Mouse (Mus musculus): ENCODE data around the gene Tmem109. TPM values are rescaled to one million over a fixed set of nuclear protein-coding genes. Genes with fewer than 3 reads are reported as not detected.
A peak's percentile ranks its signal among the peaks of the same experiment; 100 is the strongest.

Gene Tmem109
- polyA plus RNA-seq, 1 experiment from 2014 or later = 145 TPM

DNA sequence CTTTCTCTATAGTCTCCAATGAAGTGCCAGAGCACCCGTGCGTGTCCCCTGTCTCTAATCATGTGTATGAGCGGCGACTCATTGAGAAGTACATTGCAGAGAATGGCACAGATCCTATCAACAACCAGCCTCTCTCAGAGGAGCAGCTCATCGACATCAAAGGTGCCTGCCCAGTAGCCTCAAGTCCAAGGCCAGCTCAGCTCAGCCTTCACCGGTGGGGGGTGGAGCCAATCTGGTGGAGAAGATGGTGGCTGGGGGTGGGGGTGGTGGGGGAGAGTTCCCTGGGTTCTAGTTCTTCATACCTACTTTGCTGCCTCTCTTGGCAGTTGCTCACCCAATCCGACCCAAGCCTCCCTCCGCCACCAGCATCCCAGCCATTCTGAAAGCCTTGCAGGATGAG lies 15.7 kb upstream of the Tmem109 start:
- H3K4me3 ChIP-seq (ENCODE audit: low read length) = no peak overlapping the region
- ATAC-seq (ENCODE audit: low read depth) = no peak
- H3K9me3 ChIP-seq (ENCODE audit: control insufficient read depth, low read length) = no peaks in the 10 kb centered on the region
- H3K27me3 ChIP-seq (ENCODE audit: control insufficient read depth, insufficient read depth, low read depth, low read length) = no peaks in the 10 kb centered on the region
- peaks cover 34% of the 10 kb centered on the region for H3K36me3 ChIP-seq (ENCODE audit: control insufficient read depth, insufficient read depth, low read length)
- 83% methylated on average over 8 of the region's 8 CpGs for whole genome bisulfite sequencing
- no peak overlapping the region for H3K27ac ChIP-seq (ENCODE audit: low read length)
- no peak overlapping the region for H3K4me2 ChIP-seq (ENCODE audit: low read depth, low read length)
- peaks cover 16% of the 10 kb centered on the region for H3K4me1 ChIP-seq (replicated peaks; ENCODE audit: control insufficient read depth, insufficient read depth, low read length)
- no peak overlapping the region for H3K9ac ChIP-seq (ENCODE audit: low read length)

DNA sequence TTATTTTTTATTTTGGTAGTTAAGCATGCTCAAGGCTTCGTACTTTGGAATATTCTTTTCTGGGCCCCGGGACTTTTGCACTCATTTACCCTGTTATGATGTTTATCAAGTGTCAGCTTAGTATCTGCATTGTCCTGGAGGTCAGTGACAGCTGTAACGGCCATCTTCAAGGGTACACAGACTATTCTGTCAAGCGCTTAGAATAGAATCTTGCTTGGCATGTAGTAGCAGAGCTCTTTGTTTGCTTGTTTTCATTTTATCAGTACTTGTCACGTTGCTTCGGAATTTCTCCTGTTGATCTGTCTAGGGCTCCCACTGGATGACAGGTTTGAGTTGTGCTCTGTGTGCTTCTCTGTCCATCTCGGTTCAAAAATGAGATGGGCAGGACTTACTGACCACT lies 15.0 kb upstream of the Tmem109 start:
- H3K36me3 ChIP-seq (ENCODE audit: control insufficient read depth, insufficient read depth, low read length) = peaks cover 28% of the 10 kb centered on the region
- 58% methylated on average over 7 of the region's 7 CpGs for WGBS
- peak overlapping the region; percentile 84 for H3K4me2 ChIP-seq (ENCODE audit: low read depth, low read length)
- H3K4me1 ChIP-seq (replicated peaks; ENCODE audit: control insufficient read depth, insufficient read depth, low read length) = peaks cover 16% of the 10 kb centered on the region
- H3K9ac ChIP-seq (ENCODE audit: low read length) = peak overlapping the region; percentile 29; the same call in 1 of the 2 replicates
- peak overlapping the region; percentile 94 for H3K4me3 ChIP-seq (ENCODE audit: low read length)
- H3K9me3 ChIP-seq (ENCODE audit: control insufficient read depth, low read length) = no peaks in the 10 kb centered on the region
- no peak overlapping the region for H3K27ac ChIP-seq (ENCODE audit: low read length)
- ATAC-seq (ENCODE audit: low read depth) = no peak
- H3K27me3 ChIP-seq (ENCODE audit: control insufficient read depth, insufficient read depth, low read depth, low read length) = no peaks in the 10 kb centered on the region

DNA sequence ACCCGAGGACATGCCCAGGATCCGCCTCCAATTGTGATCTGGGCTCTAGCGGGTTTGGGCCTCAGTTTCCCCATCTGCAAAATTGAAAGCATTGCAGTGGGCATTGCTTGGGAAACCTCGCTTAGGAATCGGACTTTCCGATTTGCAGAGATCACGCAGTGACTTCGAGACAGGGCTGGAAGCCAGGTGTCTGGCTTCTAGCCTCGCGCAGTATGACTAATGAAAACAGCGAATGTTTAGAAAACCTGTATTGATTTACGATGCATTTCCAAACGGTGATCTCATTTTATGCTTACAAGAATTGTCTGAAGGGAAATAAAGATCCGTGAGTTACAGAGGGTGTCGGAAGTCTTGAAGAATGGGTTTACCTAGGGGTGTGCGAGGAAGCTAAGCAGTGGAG lies 13.9 kb upstream of the Tmem109 start:
- H3K27me3 ChIP-seq (ENCODE audit: control insufficient read depth, insufficient read depth, low read depth, low read length) = no peaks in the 10 kb centered on the region
- H3K9me3 ChIP-seq (ENCODE audit: control insufficient read depth, low read length) = no peaks in the 10 kb centered on the region
- H3K4me1 ChIP-seq (replicated peaks; ENCODE audit: control insufficient read depth, insufficient read depth, low read length) = peaks cover 16% of the 10 kb centered on the region
- WGBS = under 1% methylated on average over 16 of the region's 16 CpGs
- H3K9ac ChIP-seq (ENCODE audit: low read length) = peak overlapping the region; percentile 93
- peak overlapping the region; percentile 84 for H3K4me2 ChIP-seq (ENCODE audit: low read depth, low read length)
- peak overlapping the region; percentile 94 for H3K4me3 ChIP-seq (ENCODE audit: low read length)
- no peak for ATAC-seq (ENCODE audit: low read depth)
- peak overlapping the region; percentile 93 for H3K27ac ChIP-seq (ENCODE audit: low read length)
- peaks cover 18% of the 10 kb centered on the region for H3K36me3 ChIP-seq (ENCODE audit: control insufficient read depth, insufficient read depth, low read length)

DNA sequence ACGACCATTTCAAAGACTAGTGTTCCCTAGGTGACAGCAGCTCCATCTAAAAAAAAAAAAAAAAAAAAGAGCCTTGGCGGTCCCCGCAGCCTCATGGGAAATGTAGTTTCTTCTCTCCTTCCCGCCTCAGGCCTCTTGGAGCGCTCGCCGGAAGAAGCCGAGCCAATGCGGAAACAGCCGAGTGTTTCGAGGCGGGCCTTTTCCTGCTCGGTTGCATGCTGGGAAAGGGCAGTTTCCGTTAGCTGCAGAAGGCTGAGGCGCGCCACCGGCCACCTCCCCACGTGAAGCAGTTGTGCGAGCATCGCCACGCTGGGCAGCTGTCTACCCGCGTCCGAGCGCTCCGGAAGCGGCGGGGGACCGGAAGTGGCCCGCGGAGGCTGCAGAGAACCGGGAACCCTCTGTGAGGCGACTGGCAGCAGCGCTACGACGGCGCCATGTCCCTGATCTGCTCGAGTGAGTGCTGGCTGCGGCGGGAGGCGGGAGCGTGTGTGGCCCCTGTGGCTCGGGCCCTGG lies 13.3 kb upstream of the Tmem109 start, which contains the start of gene Prpf19:
Gene Prpf19 (plus strand): TSS at position 216 of the 513 bp plus-strand sequence.
- H3K27ac ChIP-seq (ENCODE audit: low read length) = peak within 1 kb of the TSS; percentile 93
- WGBS = 0% methylated on average over 41 of the region's 43 CpGs
- peak; percentile 97 for ATAC-seq (ENCODE audit: low read depth)
- H3K9ac ChIP-seq (ENCODE audit: low read length) = peak within 1 kb of the TSS; percentile 93
- peaks cover 13% of the 10 kb centered on the region for H3K36me3 ChIP-seq (ENCODE audit: control insufficient read depth, insufficient read depth, low read length)
- peak within 1 kb of the TSS; percentile 94 for H3K4me3 ChIP-seq (ENCODE audit: low read length)
- H3K9me3 ChIP-seq (ENCODE audit: control insufficient read depth, low read length) = no peaks in the 10 kb centered on the region
- H3K4me2 ChIP-seq (ENCODE audit: low read depth, low read length) = peak within 1 kb of the TSS; percentile 84
- no peaks in the 10 kb centered on the region for H3K27me3 ChIP-seq (ENCODE audit: control insufficient read depth, insufficient read depth, low read depth, low read length)
- peaks cover 16% of the 10 kb centered on the region for H3K4me1 ChIP-seq (replicated peaks; ENCODE audit: control insufficient read depth, insufficient read depth, low read length)

DNA sequence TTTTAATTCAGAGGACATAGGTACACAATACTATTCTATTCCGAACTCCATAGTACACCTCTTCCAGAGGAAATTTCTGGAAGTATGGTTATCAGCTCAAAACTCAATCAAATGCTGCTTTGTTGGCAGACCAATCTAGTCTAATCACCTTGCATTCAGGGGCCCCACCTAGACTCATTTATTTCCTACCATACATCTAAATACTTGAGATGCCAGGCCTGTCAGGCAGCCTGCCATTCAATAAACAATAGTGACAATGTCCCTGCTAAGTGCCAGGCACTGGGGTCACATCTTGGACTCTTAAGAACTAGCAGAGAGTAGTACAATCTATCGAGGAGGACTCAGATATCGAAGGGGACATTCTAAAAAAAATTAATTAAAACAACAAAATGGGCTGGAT lies 10.4 kb upstream of the Tmem109 start:
- Histone ChIP-seq H3K27me3 (ENCODE audit: control insufficient read depth, insufficient read depth, low read depth, low read length) (no peaks in the 10 kb centered on the region), H3K4me2 (ENCODE audit: low read depth, low read length) (no peak overlapping the region), H3K36me3 (ENCODE audit: control insufficient read depth, insufficient read depth, low read length) (no peaks in the 10 kb centered on the region), H3K4me1 (replicated peaks; ENCODE audit: control insufficient read depth, insufficient read depth, low read length) (peaks cover 15% of the 10 kb centered on the region), H3K27ac (ENCODE audit: low read length) (no peak overlapping the region), H3K4me3 (ENCODE audit: low read length) (no peak overlapping the region), H3K9me3 (ENCODE audit: control insufficient read depth, low read length) (no peaks in the 10 kb centered on the region), H3K9ac (ENCODE audit: low read length) (no peak overlapping the region)
- ATAC-seq (ENCODE audit: low read depth) = no peak
- 72% methylated on average over 3 of the region's 3 CpGs for WGBS

DNA sequence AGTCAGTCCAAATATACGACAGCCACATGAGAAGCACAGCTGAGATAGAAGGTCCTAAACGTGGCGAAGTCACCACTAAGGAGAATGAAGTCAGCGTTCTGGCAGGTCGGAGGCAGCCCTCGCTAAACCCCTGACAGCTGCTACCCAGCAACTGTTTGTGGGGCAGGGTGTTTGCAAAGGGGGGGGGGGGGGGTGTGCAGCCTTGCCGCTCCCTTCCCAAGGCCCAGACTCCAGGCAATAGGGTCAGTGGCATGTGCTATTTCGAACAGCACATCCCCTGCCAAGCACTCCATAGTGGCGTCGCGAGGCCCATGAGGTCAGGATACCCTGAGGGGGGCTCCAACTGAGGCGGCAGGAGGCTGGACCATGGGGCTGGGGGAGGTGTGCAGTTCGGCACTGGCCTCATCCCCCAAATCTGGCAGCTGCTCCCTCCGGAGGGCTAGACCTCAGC lies 801 bp downstream of the Tmem109 start:
- Histone ChIP-seq H3K4me2 (ENCODE audit: low read depth, low read length) (peak overlapping the region; percentile 65), H3K4me1 (replicated peaks; ENCODE audit: control insufficient read depth, insufficient read depth, low read length) (peaks cover 12% of the 10 kb centered on the region), H3K27me3 (ENCODE audit: control insufficient read depth, insufficient read depth, low read depth, low read length) (no peaks in the 10 kb centered on the region), H3K36me3 (ENCODE audit: control insufficient read depth, insufficient read depth, low read length) (no peaks in the 10 kb centered on the region), H3K4me3 (ENCODE audit: low read length) (peak overlapping the region; percentile 55), H3K27ac (ENCODE audit: low read length) (peak overlapping the region; percentile 93), H3K9ac (ENCODE audit: low read length) (peak overlapping the region; percentile 64), H3K9me3 (ENCODE audit: control insufficient read depth, low read length) (0 out of 2 replicates have a peak, but pooled peaks cover 4% of the 10 kb centered on the region)
- under 1% methylated on average over 14 of the region's 14 CpGs for WGBS
- ATAC-seq (ENCODE audit: low read depth) = peak; percentile 61

DNA sequence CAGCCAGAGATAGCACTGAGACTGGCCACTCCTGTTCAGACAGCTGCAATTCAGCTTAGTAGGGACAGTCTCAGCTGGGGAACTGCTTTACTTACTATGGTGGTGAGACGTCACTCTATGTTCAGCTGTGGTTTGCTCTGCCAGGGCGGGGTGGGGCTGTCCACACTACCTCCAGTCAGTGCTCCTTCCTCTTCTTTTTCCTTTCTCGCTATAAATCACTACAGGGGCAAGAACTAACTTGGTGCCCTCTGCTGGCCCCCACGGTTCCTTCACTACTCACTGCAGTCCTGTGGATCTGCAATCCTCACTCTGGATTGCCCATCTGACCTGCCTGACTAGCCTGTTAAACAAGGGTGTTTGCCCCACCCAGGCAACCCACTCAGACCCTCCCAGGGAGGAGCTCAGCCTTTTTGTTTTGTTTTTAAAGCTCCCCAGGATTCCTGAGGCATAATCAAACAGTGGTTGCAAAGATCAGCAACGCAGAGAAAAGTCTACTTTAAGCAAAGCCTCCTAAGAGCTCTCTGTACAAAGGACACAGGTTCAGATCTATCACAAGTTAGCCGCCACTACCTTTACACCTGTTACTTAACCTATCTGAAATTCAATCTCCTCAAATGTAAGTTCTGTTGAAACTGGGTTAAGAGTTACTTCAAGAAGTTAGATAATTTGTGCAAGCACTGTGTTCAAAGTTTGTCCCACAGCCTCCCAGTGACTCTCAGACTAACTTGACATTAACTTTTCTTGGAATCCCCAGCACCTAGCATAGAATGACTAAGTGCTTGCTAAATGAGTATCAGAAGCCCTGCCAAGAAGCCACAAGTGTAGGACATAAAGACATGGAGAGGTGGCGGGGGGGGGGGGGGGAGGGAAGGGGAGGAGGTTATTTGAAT lies 1.5 kb downstream of the Tmem109 start:
- WGBS = 33% methylated on average over 6 of the region's 7 CpGs
- peak; percentile 44 for ATAC-seq (ENCODE audit: low read depth)
- Histone ChIP-seq H3K36me3 (ENCODE audit: control insufficient read depth, insufficient read depth, low read length) (no peaks in the 10 kb centered on the region), H3K4me1 (replicated peaks; ENCODE audit: control insufficient read depth, insufficient read depth, low read length) (peaks cover 12% of the 10 kb centered on the region), H3K4me2 (ENCODE audit: low read depth, low read length) (peak overlapping the region; percentile 65), H3K27ac (ENCODE audit: low read length) (peak overlapping the region; percentile 93), H3K9ac (ENCODE audit: low read length) (peak overlapping the region; percentile 64), H3K4me3 (ENCODE audit: low read length) (peak overlapping the region; percentile 55), H3K9me3 (ENCODE audit: control insufficient read depth, low read length) (0 out of 2 replicates have a peak, but pooled peaks cover 4% of the 10 kb centered on the region), H3K27me3 (ENCODE audit: control insufficient read depth, insufficient read depth, low read depth, low read length) (no peaks in the 10 kb centered on the region)

DNA sequence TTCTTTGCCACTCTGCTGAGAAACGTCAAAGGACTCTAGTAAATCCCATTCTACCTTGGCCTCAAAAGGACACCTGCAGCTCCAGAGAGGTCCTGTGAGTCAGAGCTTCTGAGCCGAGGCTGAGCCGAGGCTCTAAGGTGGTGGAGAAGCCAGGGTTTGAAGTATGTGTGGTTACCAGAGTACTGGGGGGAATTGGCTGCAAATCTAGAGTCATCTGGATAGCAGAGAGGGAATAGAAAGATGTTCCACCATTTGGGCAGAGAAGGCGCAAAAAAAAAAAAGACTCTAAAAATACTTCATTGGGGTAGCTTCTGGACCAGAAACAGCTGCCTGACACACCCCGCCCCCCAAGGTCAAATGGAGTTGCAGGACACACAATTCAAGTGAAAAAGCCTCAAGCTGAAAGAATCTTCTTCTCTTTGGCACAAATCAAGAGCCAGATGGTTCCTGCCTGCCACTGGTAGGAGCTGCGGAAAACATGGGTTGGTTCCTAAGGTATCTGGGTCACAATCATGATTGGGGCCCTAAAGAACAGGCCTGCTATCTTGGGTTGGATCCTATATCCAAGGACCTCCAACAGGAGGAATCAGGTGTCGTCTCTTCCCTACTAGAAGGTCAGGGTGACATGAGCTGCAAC lies 3.5 kb downstream of the Tmem109 start:
- H3K27ac ChIP-seq (ENCODE audit: low read length) = no peak overlapping the region
- no peaks in the 10 kb centered on the region for H3K27me3 ChIP-seq (ENCODE audit: control insufficient read depth, insufficient read depth, low read depth, low read length)
- no peaks in the 10 kb centered on the region for H3K9me3 ChIP-seq (ENCODE audit: control insufficient read depth, low read length)
- 84% methylated on average over 7 of the region's 7 CpGs for WGBS
- H3K36me3 ChIP-seq (ENCODE audit: control insufficient read depth, insufficient read depth, low read length) = peaks cover 9% of the 10 kb centered on the region
- peaks cover 12% of the 10 kb centered on the region for H3K4me1 ChIP-seq (replicated peaks; ENCODE audit: control insufficient read depth, insufficient read depth, low read length)
- no peak overlapping the region for H3K4me2 ChIP-seq (ENCODE audit: low read depth, low read length)
- H3K9ac ChIP-seq (ENCODE audit: low read length) = no peak overlapping the region
- ATAC-seq (ENCODE audit: low read depth) = no peak
- no peak overlapping the region for H3K4me3 ChIP-seq (ENCODE audit: low read length)
